Mouse (Mus musculus): Measurements from ENCODE around the gene Olfr1443. TPM values are rescaled to one million over a fixed set of nuclear protein-coding genes. Genes with fewer than 3 reads are reported as not detected.
"Not testable (repeated sequence)": the region's sequence is repeated elsewhere in the genome, so short reads cannot be mapped to it uniquely, and the experiment has no call there.

Gene Olfr1443
- not detected in 2 replicates for polyA plus RNA-seq (2015; fragmentation: Nextera tagmentation; extraction: Ambion mirVana)

DNA sequence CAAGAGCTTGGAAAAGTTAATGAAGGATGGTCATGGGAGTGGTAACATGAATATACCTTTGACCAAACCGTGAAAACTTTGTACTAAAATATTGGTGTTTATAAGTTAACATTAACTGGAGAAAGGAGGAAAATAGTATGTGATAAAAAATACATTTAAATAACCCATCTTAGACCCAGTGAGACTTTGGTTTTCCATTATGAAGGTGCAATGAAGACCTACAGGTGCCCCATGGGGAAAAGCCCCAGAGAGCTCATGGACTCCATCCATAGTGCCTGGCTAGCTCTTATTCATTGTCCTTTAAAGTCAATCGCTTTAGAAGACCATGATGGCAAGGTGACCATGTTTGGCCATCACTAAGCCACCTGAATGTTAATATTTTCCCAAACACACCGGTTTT is at the start of gene Olfr1443:
Gene Olfr1443, plus strand, starts transcription at position 301 of the 400 bp plus-strand sequence.
- H3K4me1 ChIP-seq: no peaks in the 10 kb centered on the region
- ATAC-seq (ENCODE audit: borderline replicate concordance, extremely low read depth, low FRiP score, low TSS enrichment): no peak
- 66% methylated on average over 3 of the region's 3 CpGs for WGBS
- no peak within 1 kb of the TSS for H3K27ac ChIP-seq
- no peak within 1 kb of the TSS for H3K4me2 ChIP-seq
- no peaks in the 10 kb centered on the region for H3K9me3 ChIP-seq
- H3K9ac ChIP-seq: no peak within 1 kb of the TSS
- H3K27me3 ChIP-seq: no peaks in the 10 kb centered on the region
- H3K36me3 ChIP-seq: no peaks in the 10 kb centered on the region
- H3K4me3 ChIP-seq: no peak within 1 kb of the TSS

DNA sequence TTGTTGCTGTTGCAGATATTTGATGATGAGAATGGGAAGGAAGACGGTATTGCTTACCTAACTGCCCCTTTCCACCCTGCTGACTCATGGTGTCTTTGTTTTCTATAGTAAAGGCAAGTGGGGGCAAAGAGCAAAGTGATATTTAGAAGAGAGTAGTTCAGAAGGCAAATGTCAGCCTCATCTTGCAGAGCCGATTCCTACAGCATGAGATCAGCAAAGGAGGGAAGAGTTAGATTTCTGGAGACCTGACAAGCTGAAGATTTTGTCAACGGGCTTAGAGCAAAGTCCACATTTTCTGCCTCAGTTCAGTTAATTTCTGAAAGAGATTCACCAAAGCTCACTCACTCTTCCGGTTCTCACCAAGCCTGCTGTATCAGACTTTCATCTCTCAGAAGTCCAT is 44.7 kb upstream of the Olfr1443 start, which contains the start of gene Glyat:
Gene Glyat, plus strand, starts transcription at position 133 of the 400 bp plus-strand sequence.
- H3K36me3 ChIP-seq: no peaks in the 10 kb centered on the region
- H3K4me1 ChIP-seq: no peaks in the 10 kb centered on the region
- H3K4me2 ChIP-seq: no peak within 1 kb of the TSS
- 60% methylated on average over 4 of the region's 4 CpGs for WGBS
- H3K9ac ChIP-seq: no peak within 1 kb of the TSS
- no peak within 1 kb of the TSS for H3K27ac ChIP-seq
- ATAC-seq (ENCODE audit: borderline replicate concordance, extremely low read depth, low FRiP score, low TSS enrichment): no peak
- no peak within 1 kb of the TSS for H3K4me3 ChIP-seq
- no peaks in the 10 kb centered on the region for H3K27me3 ChIP-seq
- H3K9me3 ChIP-seq: no peaks in the 10 kb centered on the region

DNA sequence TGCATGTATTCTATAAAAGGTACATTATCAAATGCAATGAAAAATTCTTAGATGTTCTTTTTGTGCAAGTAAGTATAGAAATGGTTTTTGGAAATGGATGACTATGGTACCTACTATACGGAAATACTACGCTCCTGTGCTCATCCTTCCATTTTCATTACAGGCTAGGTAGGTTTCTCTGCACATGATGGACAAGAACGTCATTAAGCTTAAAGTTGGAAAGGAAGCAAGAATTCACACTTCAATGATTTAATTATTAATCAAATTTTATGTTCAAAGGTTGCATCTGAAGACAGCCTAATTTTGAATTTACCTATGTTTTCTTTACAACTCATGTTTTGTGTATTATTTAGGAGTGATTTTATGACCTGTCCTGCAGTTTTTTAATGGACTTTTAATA is 43.7 kb upstream of the Olfr1443 start:
- WGBS: 85% methylated on average over 3 of the region's 3 CpGs
- ATAC-seq (ENCODE audit: borderline replicate concordance, extremely low read depth, low FRiP score, low TSS enrichment): no peak
- Histone ChIP-seq H3K4me3 (no peak overlapping the region), H3K9ac (no peak overlapping the region), H3K4me2 (no peak overlapping the region), H3K4me1 (no peaks in the 10 kb centered on the region), H3K9me3 (no peaks in the 10 kb centered on the region), H3K27ac (no peak overlapping the region), H3K27me3 (no peaks in the 10 kb centered on the region), H3K36me3 (no peaks in the 10 kb centered on the region)

DNA sequence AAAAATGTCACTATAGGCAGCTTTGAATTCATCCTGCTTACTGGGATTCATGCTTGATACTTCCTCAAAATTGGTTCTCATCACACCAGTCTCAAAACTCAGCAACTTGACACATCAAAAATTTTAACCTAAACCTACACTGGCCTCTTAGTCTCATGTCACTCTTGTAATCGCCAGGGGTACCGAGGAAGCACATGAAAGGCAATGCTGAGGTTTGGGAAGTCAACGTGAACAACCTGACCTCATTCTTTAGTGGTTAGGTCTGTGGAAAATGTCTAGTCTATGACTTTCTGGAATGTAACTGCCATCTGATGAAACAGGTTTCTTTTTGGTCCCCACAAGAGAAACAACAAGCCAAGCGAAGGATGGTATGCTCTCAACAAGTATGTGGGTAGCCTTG is 42.9 kb upstream of the Olfr1443 start:
- H3K36me3 ChIP-seq: no peaks in the 10 kb centered on the region
- H3K9ac ChIP-seq: no peak overlapping the region
- H3K9me3 ChIP-seq: no peaks in the 10 kb centered on the region
- no peak overlapping the region for H3K4me3 ChIP-seq
- no peak overlapping the region for H3K27ac ChIP-seq
- 78% methylated on average over 4 of the region's 4 CpGs for WGBS
- no peak for ATAC-seq (ENCODE audit: borderline replicate concordance, extremely low read depth, low FRiP score, low TSS enrichment)
- no peak overlapping the region for H3K4me2 ChIP-seq
- H3K27me3 ChIP-seq: no peaks in the 10 kb centered on the region
- no peaks in the 10 kb centered on the region for H3K4me1 ChIP-seq

DNA sequence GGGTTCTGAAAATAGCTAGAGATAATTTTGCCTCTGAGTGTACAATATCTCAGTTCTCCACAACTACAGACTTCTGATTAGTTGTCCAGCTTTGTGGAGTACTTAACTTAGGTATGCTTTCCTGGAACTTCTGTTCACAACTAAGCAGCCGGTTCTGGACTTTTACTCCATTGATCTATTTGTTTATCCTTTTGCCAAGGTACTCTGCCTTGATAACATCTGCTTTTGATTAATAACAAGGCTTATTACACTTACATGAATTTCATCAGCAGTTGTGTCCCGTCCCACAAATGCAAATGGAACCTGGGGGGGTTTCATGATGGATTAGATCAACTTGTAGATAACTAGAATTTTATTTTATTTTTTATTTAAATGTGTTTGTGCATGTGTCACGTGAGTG is 41.0 kb upstream of the Olfr1443 start:
- no peaks in the 10 kb centered on the region for H3K36me3 ChIP-seq
- no peaks in the 10 kb centered on the region for H3K4me1 ChIP-seq
- H3K27me3 ChIP-seq: no peaks in the 10 kb centered on the region
- no peak overlapping the region for H3K4me2 ChIP-seq
- no peak overlapping the region for H3K9ac ChIP-seq
- 62% methylated on average over 3 of the region's 3 CpGs for WGBS
- H3K9me3 ChIP-seq: no peaks in the 10 kb centered on the region
- no peak overlapping the region for H3K27ac ChIP-seq
- H3K4me3 ChIP-seq: no peak overlapping the region
- no peak for ATAC-seq (ENCODE audit: borderline replicate concordance, extremely low read depth, low FRiP score, low TSS enrichment)

DNA sequence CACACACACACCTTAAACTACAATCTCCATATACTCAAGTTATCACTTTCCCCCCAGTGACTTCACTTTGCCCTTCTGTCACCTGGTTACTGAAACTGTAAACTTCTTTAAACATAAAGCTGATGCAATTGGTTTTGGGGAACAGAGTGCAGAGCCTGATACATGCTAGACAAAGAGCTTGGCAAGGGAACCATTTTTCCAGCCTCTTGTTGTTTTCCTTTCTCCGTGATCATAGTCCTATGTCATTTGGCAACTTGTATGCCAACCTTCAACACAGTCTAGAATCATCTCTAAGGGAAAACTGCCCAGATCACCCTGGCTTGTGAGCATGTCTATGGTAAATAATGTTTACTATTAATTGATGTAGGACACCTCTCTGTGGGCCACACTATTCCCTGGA is 39.9 kb upstream of the Olfr1443 start:
- Histone ChIP-seq H3K9me3 (no peaks in the 10 kb centered on the region), H3K4me3 (no peak overlapping the region), H3K4me1 (no peaks in the 10 kb centered on the region), H3K9ac (no peak overlapping the region), H3K27me3 (no peaks in the 10 kb centered on the region), H3K36me3 (no peaks in the 10 kb centered on the region), H3K27ac (no peak overlapping the region), H3K4me2 (no peak overlapping the region)
- ATAC-seq (ENCODE audit: borderline replicate concordance, extremely low read depth, low FRiP score, low TSS enrichment): no peak
- WGBS: 67% methylated on average over 1 of the region's 1 CpGs

DNA sequence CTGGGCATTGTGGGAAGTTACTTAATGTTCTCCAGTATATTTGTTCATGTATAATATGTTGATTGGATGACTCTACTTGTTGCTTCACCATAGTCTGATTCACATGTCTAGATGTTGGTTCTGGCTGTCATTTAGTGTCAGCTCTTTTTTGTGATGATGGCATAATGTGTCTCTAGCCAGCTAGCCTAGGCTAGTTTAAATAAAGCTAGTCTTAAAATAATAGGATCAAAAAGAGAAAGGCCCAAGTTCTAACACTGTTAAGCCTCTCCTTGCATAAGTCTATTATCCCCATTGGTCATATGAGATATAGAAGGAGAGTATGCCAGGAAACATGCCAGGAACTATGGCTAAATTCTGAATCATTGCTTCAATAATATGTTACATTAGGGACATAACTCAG is 28.4 kb upstream of the Olfr1443 start:
- Histone ChIP-seq H3K27me3 (no peaks in the 10 kb centered on the region), H3K4me1 (no peaks in the 10 kb centered on the region), H3K9ac (no peak overlapping the region), H3K4me2 (no peak overlapping the region), H3K9me3 (no peaks in the 10 kb centered on the region), H3K27ac (no peak overlapping the region), H3K4me3 (no peak overlapping the region), H3K36me3 (no peaks in the 10 kb centered on the region)
- ATAC-seq (ENCODE audit: borderline replicate concordance, extremely low read depth, low FRiP score, low TSS enrichment): no peak

DNA sequence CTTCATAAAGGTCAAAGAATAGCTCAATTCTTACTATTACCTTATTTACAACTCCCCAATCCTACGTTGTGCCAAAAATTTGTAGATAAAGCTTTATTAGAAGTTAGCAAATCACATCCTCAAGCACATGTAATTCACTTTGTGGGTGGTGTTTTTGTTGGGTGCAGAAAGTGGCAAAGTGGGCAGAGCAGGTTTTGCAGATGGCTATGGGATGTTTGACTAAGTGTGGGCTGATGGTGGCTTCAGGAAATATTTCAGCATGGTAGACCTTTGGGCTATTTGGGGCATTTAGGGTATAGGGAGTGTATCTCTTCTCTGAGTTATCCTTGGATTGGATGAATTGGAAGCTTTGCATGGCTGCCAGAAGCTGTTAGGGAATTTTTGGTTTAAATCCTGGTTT is 11.8 kb upstream of the Olfr1443 start:
- no peak overlapping the region for H3K27ac ChIP-seq
- no peak for ATAC-seq (ENCODE audit: borderline replicate concordance, extremely low read depth, low FRiP score, low TSS enrichment)
- no peak overlapping the region for H3K4me2 ChIP-seq
- H3K9ac ChIP-seq: no peak overlapping the region
- H3K9me3 ChIP-seq: no peaks in the 10 kb centered on the region
- H3K4me1 ChIP-seq: no peaks in the 10 kb centered on the region
- no peaks in the 10 kb centered on the region for H3K36me3 ChIP-seq
- H3K4me3 ChIP-seq: no peak overlapping the region
- 49% methylated on average over 1 of the region's 1 CpGs for WGBS
- no peaks in the 10 kb centered on the region for H3K27me3 ChIP-seq

DNA sequence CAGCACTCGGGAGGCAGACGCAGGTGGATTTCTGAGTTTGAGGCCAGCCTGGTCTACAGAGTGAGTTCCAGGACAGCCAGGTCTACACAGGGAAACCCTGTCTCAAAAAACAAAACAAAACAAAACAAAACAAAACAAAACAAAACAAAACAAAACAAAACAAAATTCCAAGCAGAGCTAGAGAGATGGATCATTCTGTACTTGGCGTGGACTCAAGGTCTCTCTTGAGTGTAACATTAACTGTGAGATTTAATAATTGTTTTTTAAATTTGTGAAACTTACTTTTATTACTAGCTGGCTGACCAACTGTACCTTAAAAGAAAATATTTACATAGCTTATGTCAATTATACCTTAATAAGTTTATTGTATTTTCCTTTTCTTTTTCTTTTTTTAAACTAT is 9.3 kb upstream of the Olfr1443 start:
- H3K4me1 ChIP-seq; H3K4me3 ChIP-seq; H3K27ac ChIP-seq; H3K27me3 ChIP-seq; H3K9me3 ChIP-seq; H3K9ac ChIP-seq; H3K36me3 ChIP-seq; H3K4me2 ChIP-seq; ATAC-seq (ENCODE audit: borderline replicate concordance, extremely low read depth, low FRiP score, low TSS enrichment): not testable (repeated sequence)
- 92% methylated on average over 3 of the region's 3 CpGs for WGBS

DNA sequence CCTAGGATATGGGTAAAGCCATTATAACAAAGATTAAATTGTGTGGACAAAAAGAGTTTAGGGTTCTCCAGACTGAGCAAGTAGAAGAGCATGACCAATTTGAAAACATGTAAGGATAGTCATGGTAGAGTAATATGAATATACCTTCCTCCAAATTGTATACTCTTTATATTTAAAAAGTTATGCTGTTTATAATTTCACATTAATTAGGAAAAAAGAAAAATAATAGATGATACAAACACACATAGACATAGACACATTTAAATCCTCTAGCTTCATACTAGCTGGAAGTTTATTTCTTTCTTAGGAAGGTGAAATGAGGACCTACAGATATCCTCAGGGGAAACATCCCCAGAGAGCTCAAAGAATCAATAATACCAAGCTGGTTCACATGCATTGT is 7.8 kb upstream of the Olfr1443 start, which contains the start of gene Olfr1442:
Gene Olfr1442, plus strand, starts transcription at position 301 of the 400 bp plus-strand sequence.
- Histone ChIP-seq H3K4me3 (no peak within 1 kb of the TSS), H3K36me3 (no peaks in the 10 kb centered on the region), H3K4me1 (no peaks in the 10 kb centered on the region), H3K27me3 (no peaks in the 10 kb centered on the region), H3K4me2 (no peak within 1 kb of the TSS), H3K9me3 (no peaks in the 10 kb centered on the region), H3K9ac (no peak within 1 kb of the TSS), H3K27ac (no peak within 1 kb of the TSS)
- no peak for ATAC-seq (ENCODE audit: borderline replicate concordance, extremely low read depth, low FRiP score, low TSS enrichment)

DNA sequence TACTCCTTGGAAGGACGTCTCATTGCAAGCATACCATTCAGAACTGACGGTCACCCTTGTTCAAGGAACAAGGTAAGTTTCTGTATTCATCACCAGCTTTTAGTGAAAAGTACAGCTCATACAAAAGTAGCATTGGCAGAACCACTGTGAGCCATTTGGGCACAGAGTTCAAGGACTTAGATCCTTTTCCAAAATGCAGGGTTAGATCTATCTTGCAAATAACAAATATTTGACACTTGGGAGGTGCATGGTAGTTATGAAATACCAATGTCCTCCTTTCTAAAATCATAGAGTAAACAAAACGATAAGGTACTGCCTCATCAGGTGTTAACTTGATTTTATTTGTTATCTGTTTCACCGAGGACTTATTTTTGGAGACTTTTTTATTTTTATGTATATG is 6.9 kb upstream of the Olfr1443 start:
- Histone ChIP-seq H3K27ac (no peak overlapping the region), H3K36me3 (no peaks in the 10 kb centered on the region), H3K9ac (no peak overlapping the region), H3K27me3 (no peaks in the 10 kb centered on the region), H3K4me2 (no peak overlapping the region), H3K4me1 (no peaks in the 10 kb centered on the region), H3K4me3 (no peak overlapping the region), H3K9me3 (no peaks in the 10 kb centered on the region)
- ATAC-seq (ENCODE audit: borderline replicate concordance, extremely low read depth, low FRiP score, low TSS enrichment): no peak
- 81% methylated on average over 4 of the region's 4 CpGs for WGBS

DNA sequence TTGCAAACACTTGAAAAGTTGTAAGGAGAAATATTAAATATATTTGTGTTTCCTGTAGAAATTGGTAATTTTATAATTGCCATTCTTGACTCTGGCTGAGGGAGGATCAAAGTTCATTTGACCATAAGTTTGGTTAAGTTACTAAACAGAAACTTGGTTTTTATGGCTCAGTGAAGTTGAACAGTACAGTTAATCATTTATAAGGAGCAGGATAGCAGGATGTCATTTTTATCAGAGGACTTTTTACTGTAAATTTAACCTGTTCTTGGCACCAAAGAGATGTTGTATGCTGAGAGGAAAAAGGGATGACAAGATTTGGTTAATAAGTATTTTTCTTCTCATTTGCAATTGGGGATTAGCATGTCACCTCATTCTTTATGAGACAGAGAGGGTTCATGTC is 6.7 kb downstream of the Olfr1443 start:
- Histone ChIP-seq H3K4me1 (no peaks in the 10 kb centered on the region), H3K27me3 (no peaks in the 10 kb centered on the region), H3K36me3 (no peaks in the 10 kb centered on the region), H3K9me3 (no peaks in the 10 kb centered on the region), H3K4me2 (no peak overlapping the region), H3K27ac (no peak overlapping the region), H3K4me3 (no peak overlapping the region), H3K9ac (no peak overlapping the region)
- ATAC-seq (ENCODE audit: borderline replicate concordance, extremely low read depth, low FRiP score, low TSS enrichment): no peak

DNA sequence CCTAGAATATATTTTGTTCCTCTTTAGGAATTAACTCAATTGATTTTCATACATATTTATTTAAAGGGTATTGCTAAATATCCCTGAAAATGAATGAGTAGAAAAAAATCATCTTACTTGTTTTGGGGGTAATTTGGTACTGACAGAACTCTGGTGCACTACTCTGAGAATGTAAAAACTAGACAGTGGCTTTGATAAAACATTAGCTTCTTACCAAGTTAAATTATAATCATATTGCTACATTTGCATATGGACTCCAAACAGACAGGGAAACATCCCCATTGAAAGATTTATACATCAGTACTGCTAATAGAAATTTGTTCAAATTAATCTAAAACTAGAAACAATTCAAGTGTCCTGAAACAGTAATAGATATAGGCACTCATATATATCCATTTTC is 7.3 kb downstream of the Olfr1443 start:
- no peak for ATAC-seq (ENCODE audit: borderline replicate concordance, extremely low read depth, low FRiP score, low TSS enrichment)

More for the DNA sequence above, 7.3 kb downstream of the Olfr1443 start:
- Histone ChIP-seq H3K9ac (no peak overlapping the region), H3K36me3 (no peaks in the 10 kb centered on the region), H3K27me3 (no peaks in the 10 kb centered on the region), H3K4me1 (no peaks in the 10 kb centered on the region), H3K4me2 (no peak overlapping the region), H3K9me3 (no peaks in the 10 kb centered on the region), H3K27ac (no peak overlapping the region), H3K4me3 (no peak overlapping the region)
